Mouse (Mus musculus) small intestine, adult 2 months (tissue): ENCODE data around the gene Arsa.
"Not testable (repeated sequence)": the region's sequence is repeated elsewhere in the genome, so short reads cannot be mapped to it uniquely, and the experiment has no call there.

Experiments
- CTCF ChIP-seq: fragments of 200-500 bp; IDR thresholded peaks from 2 replicates; pipeline ENCODE4 v1.5.1; 2012; ENCODE audit warnings: low read depth, mild to moderate bottlenecking, control low read depth, inconsistent platforms, low read length, moderate library complexity, mixed read lengths; ENCODE audit not compliant: insufficient replicate concordance, insufficient read length; ENCODE audit errors: extremely low read depth
- POLR2A ChIP-seq: fragments of 200-500 bp; IDR thresholded peaks from 2 replicates; pipeline ENCODE4 v1.6.1; 2012; ENCODE audit warnings: low read depth, mild to moderate bottlenecking, control low read depth, inconsistent platforms, low read length, moderate library complexity

DNA sequence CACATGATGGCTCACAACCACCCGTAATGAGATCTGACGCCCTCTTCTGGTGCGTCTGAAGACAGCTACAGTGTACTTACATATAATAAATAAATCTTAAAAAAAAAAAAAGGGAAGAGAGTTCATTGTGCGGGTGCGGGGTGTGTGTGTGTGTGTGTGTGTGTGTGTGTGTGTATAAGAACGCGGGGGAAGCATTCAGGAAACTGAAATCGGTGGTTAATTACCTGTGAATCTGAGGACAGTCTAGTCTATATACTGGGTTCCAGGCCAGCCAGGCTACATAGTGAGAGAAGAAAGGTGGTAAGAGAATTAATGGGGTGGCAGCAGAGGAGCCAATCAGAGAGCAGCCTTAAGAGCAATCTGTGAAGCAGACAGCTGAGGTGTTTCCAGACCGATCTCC lies 46.5 kb downstream of the Arsa start:
- TF ChIP-seq CTCF, result peak; percentile 9; the same call in 1 of the 2 replicates
- TF ChIP-seq POLR2A, result not testable (repeated sequence)
